Mouse (Mus musculus) retina, embryonic 14.5 days (tissue): ENCODE data around the gene Esrrg.

Experiments used
- DNase-seq: peaks from one replicate; pipeline ENCODE4 v3.0.0-alpha.2; 2015; ENCODE audit warnings: low spot score

Gene Esrrg

DNA sequence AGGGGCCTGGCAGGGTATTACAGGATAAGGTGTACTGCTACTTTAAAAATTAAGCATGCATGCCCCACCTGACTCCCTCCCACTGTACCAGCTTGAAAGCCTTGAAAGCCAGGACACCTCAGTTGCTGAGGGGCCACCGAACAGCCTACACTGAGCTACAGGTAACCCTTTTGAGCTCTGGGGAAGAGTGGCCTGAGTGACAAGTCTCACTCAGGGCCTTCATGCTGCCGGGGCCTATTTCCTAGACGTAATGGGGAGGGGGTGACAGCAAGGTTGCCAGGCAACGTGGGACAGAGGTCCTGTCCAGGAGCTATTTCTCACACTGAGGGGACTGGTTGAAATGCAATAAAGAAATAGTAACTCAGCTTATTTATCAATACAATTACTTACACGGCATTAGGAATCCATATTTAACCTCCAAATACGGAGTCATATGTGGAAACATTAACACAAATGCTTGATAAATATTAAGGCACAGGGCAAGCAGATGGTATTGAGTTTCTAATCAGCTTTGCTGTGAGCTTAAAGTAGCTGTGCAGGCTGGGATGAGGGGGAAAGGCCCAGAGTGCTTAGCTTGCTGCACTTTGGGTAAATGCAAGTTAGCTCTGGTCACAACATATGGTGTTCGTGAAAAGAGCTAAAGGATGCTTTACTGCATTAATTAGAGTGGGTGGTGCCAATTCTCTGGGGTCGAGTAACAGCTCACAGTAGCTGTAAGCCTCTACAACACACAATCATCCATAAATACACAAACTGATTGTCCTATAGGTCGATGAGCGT, 653.5 kb downstream of the Esrrg start, which contains the start of gene Ush2a:
Ush2a (plus strand) TSS at position 121 of the 780 bp plus-strand sequence.
- DNase-seq = peak; percentile 49
